Mouse (Mus musculus): ENCODE data around the gene Ufc1. TPM values are rescaled to one million over a fixed set of nuclear protein-coding genes. Genes with fewer than 3 reads are reported as not detected.

The Ufc1 gene
- polyA plus RNA-seq, 1 experiment = 11.1 TPM

- TF ChIP-seq CTCF (IDR thresholded peaks at IDR 0.05; ENCODE audit: extremely low read depth, insufficient read depth, insufficient read length, insufficient replicate concordance) (no peak), POLR2A (IDR thresholded peaks at IDR 0.05; ENCODE audit: low read depth, low read length) (no peak)
- Histone ChIP-seq H3K36me3 (ENCODE audit: control insufficient read depth, insufficient read depth, low read length) (peaks cover 41% of the 10 kb centered on the region), H3K27ac (ENCODE audit: insufficient read depth, low read length) (no peak overlapping the region), H3K4me3 (ENCODE audit: extremely low read depth, insufficient read depth, insufficient read length) (no peak overlapping the region), H3K27me3 (ENCODE audit: control insufficient read depth, insufficient read depth, low read length) (no peaks in the 10 kb centered on the region), H3K4me1 (ENCODE audit: control insufficient read depth, insufficient read depth, insufficient read length) (no peaks in the 10 kb centered on the region)
- WGBS = 95% methylated on average over 10 of the region's 10 CpGs
- no peak for DNase-seq (ENCODE audit: low read depth in 1 of 2, low spot score in 2 of 2)
Measured at GRCm38 (mm10) chr1:171240911-171241310, 53.9 kb downstream of the Ufc1 start.

DNA sequence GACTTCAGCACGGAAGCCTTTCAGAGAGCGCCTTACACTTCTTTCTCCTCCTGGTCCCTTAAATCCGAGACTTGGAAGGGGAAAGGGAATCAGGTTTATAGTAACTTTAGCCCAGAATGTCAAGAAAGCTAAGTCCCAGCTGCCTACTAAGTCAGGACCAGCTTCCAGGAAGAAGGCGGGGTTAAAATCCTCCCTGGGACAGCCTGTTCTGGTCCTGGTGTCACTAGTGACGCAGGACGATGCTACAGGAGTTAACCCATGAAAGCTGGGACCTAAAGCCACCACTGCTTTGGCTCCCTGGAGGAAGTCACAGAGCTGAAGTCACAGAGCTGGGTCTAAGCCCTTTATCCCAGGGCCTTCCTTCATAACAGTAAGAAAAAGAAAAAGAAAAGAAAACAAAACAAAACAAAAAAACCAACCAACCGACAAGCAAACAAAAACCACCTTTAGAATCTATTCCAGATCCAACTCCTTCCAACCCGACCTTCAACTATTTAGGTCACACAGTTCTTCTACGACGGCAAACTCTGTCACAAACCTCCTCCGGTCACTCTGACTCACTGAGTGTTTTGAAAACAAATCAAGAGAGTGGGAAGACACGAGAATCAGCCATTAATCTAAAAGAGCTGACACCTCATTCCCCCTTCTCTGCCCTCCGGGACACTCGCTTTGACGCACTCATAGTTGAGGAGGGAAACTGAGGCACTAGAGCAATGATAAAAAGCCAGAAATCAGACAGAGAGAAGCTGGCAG lies 54.7 kb downstream of the Ufc1 start:
- H3K27ac ChIP-seq (ENCODE audit: insufficient read depth, low read length) = no peak overlapping the region

More for the DNA sequence above, 54.7 kb downstream of the Ufc1 start:
- Histone ChIP-seq H3K4me1 (ENCODE audit: control insufficient read depth, insufficient read depth, insufficient read length) (no peaks in the 10 kb centered on the region), H3K36me3 (ENCODE audit: control insufficient read depth, insufficient read depth, low read length) (peaks cover 48% of the 10 kb centered on the region), H3K27me3 (ENCODE audit: control insufficient read depth, insufficient read depth, low read length) (no peaks in the 10 kb centered on the region), H3K4me3 (ENCODE audit: extremely low read depth, insufficient read depth, insufficient read length) (no peak overlapping the region)
- TF ChIP-seq CTCF (IDR thresholded peaks at IDR 0.05; ENCODE audit: extremely low read depth, insufficient read depth, insufficient read length, insufficient replicate concordance) (no peak), POLR2A (IDR thresholded peaks at IDR 0.05; ENCODE audit: low read depth, low read length) (no peak)
- WGBS = 87% methylated on average over 15 of the region's 15 CpGs
- no peak for DNase-seq (ENCODE audit: low read depth in 1 of 2, low spot score in 2 of 2)

Other genes with a start within 250 kb of the Ufc1 start
- gene Fcgr3, start 230.1 kb downstream of the Ufc1 start, polyA plus RNA-seq (2012; rRNA removed) = 20.6 and 24.5 TPM in 2 replicates
- 2.4 and 3.4 TPM in 2 replicates for gene Cfap126, start 181.1 kb downstream of the Ufc1 start, polyA plus RNA-seq (2012; rRNA removed)
- gene Sdhc, start 144.4 kb downstream of the Ufc1 start, polyA plus RNA-seq (2012; rRNA removed) = 65.7 and 67.8 TPM in 2 replicates
- 0.47 and 1.1 TPM in 2 replicates for gene Mpz, start 144.3 kb downstream of the Ufc1 start, polyA plus RNA-seq (2012; rRNA removed)
- 3.8 and 4.4 TPM in 2 replicates for gene Pcp4l1, start 98.8 kb downstream of the Ufc1 start, polyA plus RNA-seq (2012; rRNA removed)
- not detected in 2 replicates for gene Nr1i3, start 81.1 kb downstream of the Ufc1 start, polyA plus RNA-seq (2012; rRNA removed)
- gene Tomm40l, start 72.5 kb downstream of the Ufc1 start, polyA plus RNA-seq (2012; rRNA removed) = 17.5 and 20.3 TPM in 2 replicates
- gene Apoa2, start 70.0 kb downstream of the Ufc1 start, polyA plus RNA-seq (2012; rRNA removed) = 1.2 and 1.8 TPM in 2 replicates
- gene Fcer1g, start 60.7 kb downstream of the Ufc1 start, polyA plus RNA-seq (2012; rRNA removed) = 237 and 307 TPM in 2 replicates
- gene Adamts4, start 44.6 kb downstream of the Ufc1 start, polyA plus RNA-seq (2012; rRNA removed) = 0.63 and 0.64 TPM in 2 replicates
- 52.4 and 59.6 TPM in 2 replicates for gene Ndufs2, start 43.6 kb downstream of the Ufc1 start, polyA plus RNA-seq (2012; rRNA removed)
- 59.5 and 67.8 TPM in 2 replicates for gene B4galt3, start 24.7 kb downstream of the Ufc1 start, polyA plus RNA-seq (2012; rRNA removed)
- gene Ppox, start 13.8 kb downstream of the Ufc1 start, polyA plus RNA-seq (2012; rRNA removed) = 64.6 and 66.0 TPM in 2 replicates
- 40.9 and 46.4 TPM in 2 replicates for gene Usp21, start 7.0 kb downstream of the Ufc1 start, polyA plus RNA-seq (2012; rRNA removed)
- gene Dedd, start 34.1 kb upstream of the Ufc1 start, polyA plus RNA-seq (2012; rRNA removed) = 25.7 and 29.3 TPM in 2 replicates
- 22.6 and 25.9 TPM in 2 replicates for gene Nit1, start 50.6 kb upstream of the Ufc1 start, polyA plus RNA-seq (2012; rRNA removed)
- gene Pfdn2, start 50.6 kb upstream of the Ufc1 start, polyA plus RNA-seq (2012; rRNA removed) = 8.5 TPM in 2 replicates
- gene Klhdc9, start 65.8 kb upstream of the Ufc1 start, polyA plus RNA-seq (2012; rRNA removed) = 0.20 and 0.62 TPM in 2 replicates
- 1.4 and 2.0 TPM in 2 replicates for gene Nectin4, start 75.1 kb upstream of the Ufc1 start, polyA plus RNA-seq (2012; rRNA removed)
- 79.5 and 88.3 TPM in 2 replicates for gene Arhgap30, start 93.9 kb upstream of the Ufc1 start, polyA plus RNA-seq (2012; rRNA removed)
- gene Usf1, start 116.3 kb upstream of the Ufc1 start, polyA plus RNA-seq (2012; rRNA removed) = 130 and 132 TPM in 2 replicates
- 3.1 and 4.1 TPM in 2 replicates for gene Tstd1, start 123.8 kb upstream of the Ufc1 start, polyA plus RNA-seq (2012; rRNA removed)
- 8.8 and 9.6 TPM in 2 replicates for gene F11r, start 142.5 kb upstream of the Ufc1 start, polyA plus RNA-seq (2012; rRNA removed)
- 5.1 and 6.7 TPM in 2 replicates for gene Alyref2, start 208.5 kb upstream of the Ufc1 start, polyA plus RNA-seq (2012; rRNA removed)
- gene Itln1, start 240.3 kb upstream of the Ufc1 start, polyA plus RNA-seq (2012; rRNA removed) = 1.3 TPM in 1 of 2 replicates, not detected in the other

All from spleen, adult 2 months (tissue).